Mouse (Mus musculus): ENCODE data around the gene Syt6. TPM values are rescaled to one million over a fixed set of nuclear protein-coding genes. Genes with fewer than 3 reads are reported as not detected.

Syt6 gene
- total RNA-seq (2021), result 10 to 100 TPM; 19.0 to 24.1 TPM

GRCm38 (mm10) chr3:103575156-103575892, at the start of gene Syt6:
Gene Syt6 (plus strand): TSS chr3:103575231.
- intact Hi-C loops (cut with DNase I), result loop anchor here (5.0 kb wide), 1 partner anchor 162 kb away; the partner anchor contains the start of genes Gm10964 and Olfml3
- no peak for DNase-seq (ENCODE audit: low spot score in 2 of 2)

- DNase-seq (ENCODE audit: low spot score in 2 of 2), result no peak
- intact Hi-C loops (cut with DNase I), result no loop called here
Measured at GRCm38 (mm10) chr3:103526201-103526704, 48.8 kb upstream of the Syt6 start.

- intact Hi-C loops (cut with DNase I), result no loop called here
- DNase-seq (ENCODE audit: low spot score in 2 of 2), result no peak
Measured at GRCm38 (mm10) chr3:103526864-103527263, 48.2 kb upstream of the Syt6 start.

GRCm38 (mm10) chr3:103534036-103534435, 41.0 kb upstream of the Syt6 start:
- no peak for DNase-seq (ENCODE audit: low spot score in 2 of 2)
- intact Hi-C loops (cut with DNase I), result no loop called here

- DNase-seq (ENCODE audit: low spot score in 2 of 2), result no peak
- intact Hi-C loops (cut with DNase I), result no loop called here
Measured at GRCm38 (mm10) chr3:103535207-103535606, 39.8 kb upstream of the Syt6 start.

- intact Hi-C loops (cut with DNase I), result no loop called here
Measured at GRCm38 (mm10) chr3:103539148-103539547, 35.9 kb upstream of the Syt6 start.

GRCm38 (mm10) chr3:103546166-103546565, 28.9 kb upstream of the Syt6 start:
- DNase-seq (ENCODE audit: low spot score in 2 of 2), result no peak
- intact Hi-C loops (cut with DNase I), result no loop called here

More at GRCm38 (mm10) chr3:103539148-103539547, 35.9 kb upstream of the Syt6 start:
- DNase-seq (ENCODE audit: low spot score in 2 of 2), result no peak

- no peak for DNase-seq (ENCODE audit: low spot score in 2 of 2)
- intact Hi-C loops (cut with DNase I), result no loop called here
Measured at GRCm38 (mm10) chr3:103546626-103547025, 28.4 kb upstream of the Syt6 start.

GRCm38 (mm10) chr3:103550236-103550635, 24.8 kb upstream of the Syt6 start:
- intact Hi-C loops (cut with DNase I), result no loop called here
- no peak for DNase-seq (ENCODE audit: low spot score in 2 of 2)

GRCm38 (mm10) chr3:103567226-103567625, 7.8 kb upstream of the Syt6 start:
- intact Hi-C loops (cut with DNase I), result no loop called here
- DNase-seq (ENCODE audit: low spot score in 2 of 2), result no peak

- intact Hi-C loops (cut with DNase I), result no loop called here
- no peak for DNase-seq (ENCODE audit: low spot score in 2 of 2)
Measured at GRCm38 (mm10) chr3:103572526-103572925, 2.5 kb upstream of the Syt6 start.

GRCm38 (mm10) chr3:103573106-103573790, 1.8 kb upstream of the Syt6 start:
- intact Hi-C loops (cut with DNase I), result no loop called here
- DNase-seq (ENCODE audit: low spot score in 2 of 2), result no peak

- intact Hi-C loops (cut with DNase I), result no loop called here
- no peak for DNase-seq (ENCODE audit: low spot score in 2 of 2)
Measured at GRCm38 (mm10) chr3:103573791-103574166, 1.3 kb upstream of the Syt6 start.

GRCm38 (mm10) chr3:103574566-103575155, 370 bp upstream of the Syt6 start:
- DNase-seq (ENCODE audit: low spot score in 2 of 2), result no peak
- intact Hi-C loops (cut with DNase I), result loop anchor here (5.0 kb wide), 1 partner anchor 163 kb away; the partner anchor contains the start of genes Gm10964 and Olfml3

GRCm38 (mm10) chr3:103575893-103576641, 1.0 kb downstream of the Syt6 start:
- no peak for DNase-seq (ENCODE audit: low spot score in 2 of 2)
- intact Hi-C loops (cut with DNase I), result loop anchor here (5.0 kb wide), 1 partner anchor 161 kb away; the partner anchor contains the start of genes Gm10964 and Olfml3

GRCm38 (mm10) chr3:103587136-103587535, 12.1 kb downstream of the Syt6 start:
- no peak for DNase-seq (ENCODE audit: low spot score in 2 of 2)
- intact Hi-C loops (cut with DNase I), result no loop called here

- intact Hi-C loops (cut with DNase I), result no loop called here
Measured at GRCm38 (mm10) chr3:103587672-103588071, 12.6 kb downstream of the Syt6 start.

GRCm38 (mm10) chr3:103589636-103590035, 14.6 kb downstream of the Syt6 start:
- DNase-seq (ENCODE audit: low spot score in 2 of 2), result no peak
- intact Hi-C loops (cut with DNase I), result no loop called here

More at GRCm38 (mm10) chr3:103587672-103588071, 12.6 kb downstream of the Syt6 start:
- DNase-seq (ENCODE audit: low spot score in 2 of 2), result no peak

- intact Hi-C loops (cut with DNase I), result no loop called here
- DNase-seq (ENCODE audit: low spot score in 2 of 2), result no peak
Measured at GRCm38 (mm10) chr3:103592636-103593035, 17.6 kb downstream of the Syt6 start.

GRCm38 (mm10) chr3:103593631-103594030, 18.6 kb downstream of the Syt6 start:
- intact Hi-C loops (cut with DNase I), result no loop called here
- no peak for DNase-seq (ENCODE audit: low spot score in 2 of 2)
